Mouse (Mus musculus) urinary bladder, postnatal 4 days (tissue): ENCODE data around the gene Lin37.

ENCODE experiments used
- DNase-seq, 2 experiments: peaks; one replicate each; pipeline ENCODE4 v3.0.0; 2021 to 2022; ENCODE audit warnings: low spot score in 2 of 2

The Lin37 gene

GRCm38 (mm10) chr7:30586455-30587020 lies 26.9 kb upstream of the Lin37 start:
- DNase-seq = no peak

GRCm38 (mm10) chr7:30585170-30585569 lies 25.5 kb upstream of the Lin37 start:
- DNase-seq = no peak

GRCm38 (mm10) chr7:30584339-30584738 lies 24.7 kb upstream of the Lin37 start:
- DNase-seq = no peak

GRCm38 (mm10) chr7:30581547-30581946 lies 21.9 kb upstream of the Lin37 start:
- DNase-seq = no peak

GRCm38 (mm10) chr7:30579950-30580349 lies 20.3 kb upstream of the Lin37 start:
- DNase-seq = no peak

- DNase-seq = no peak
Measured at GRCm38 (mm10) chr7:30572969-30573368, 13.3 kb upstream of the Lin37 start.

- DNase-seq = no peak
Measured at GRCm38 (mm10) chr7:30572389-30572788, 12.8 kb upstream of the Lin37 start.

- DNase-seq = no peak
Measured at GRCm38 (mm10) chr7:30567555-30567954, 7.9 kb upstream of the Lin37 start.

GRCm38 (mm10) chr7:30566033-30566432 lies 6.4 kb upstream of the Lin37 start:
- no peak for DNase-seq

- DNase-seq = no peak
Measured at GRCm38 (mm10) chr7:30564970-30565571, 5.4 kb upstream of the Lin37 start, which contains the start of gene Igflr1. Igflr1 (plus strand) TSS chr7:30565427.

- no peak for DNase-seq
Measured at GRCm38 (mm10) chr7:30563906-30564280, 4.3 kb upstream of the Lin37 start.

- DNase-seq = peak; percentile 92 to 96
Measured at GRCm38 (mm10) chr7:30563117-30563905, 3.7 kb upstream of the Lin37 start, which contains the start of the genes U2af1l4, Gm49396 and Psenen. U2af1l4 (plus strand) TSS chr7:30563301. Gm49396 (plus strand) TSS chr7:30563344. Psenen (minus strand) TSS chr7:30563627.

- no peak for DNase-seq
Measured at GRCm38 (mm10) chr7:30562526-30563116, 3.0 kb upstream of the Lin37 start.

- DNase-seq = no peak
Measured at GRCm38 (mm10) chr7:30560296-30560695, 658 bp upstream of the Lin37 start.

- no peak for DNase-seq
Measured at GRCm38 (mm10) chr7:30558656-30559442, 789 bp downstream of the Lin37 start.

GRCm38 (mm10) chr7:30557901-30558514 lies 1.6 kb downstream of the Lin37 start:
- DNase-seq = no peak

- no peak for DNase-seq
Measured at GRCm38 (mm10) chr7:30556894-30557536, 2.6 kb downstream of the Lin37 start.

GRCm38 (mm10) chr7:30553810-30554584 lies 5.6 kb downstream of the Lin37 start:
- no peak for DNase-seq

GRCm38 (mm10) chr7:30553021-30553589 lies 6.5 kb downstream of the Lin37 start:
- DNase-seq = peak in 1 of 2 experiments; percentile 44
